Mouse (Mus musculus) thymus, adult 18-20 months (tissue): ENCODE measurements around the gene 9130019O22Rik.

Source experiments
- DNase-seq, 2 experiments: peaks; one replicate each; pipeline ENCODE4 v3.0.0; 2022; ENCODE audit warnings: mixed read lengths in 2 of 2

9130019O22Rik gene

DNA sequence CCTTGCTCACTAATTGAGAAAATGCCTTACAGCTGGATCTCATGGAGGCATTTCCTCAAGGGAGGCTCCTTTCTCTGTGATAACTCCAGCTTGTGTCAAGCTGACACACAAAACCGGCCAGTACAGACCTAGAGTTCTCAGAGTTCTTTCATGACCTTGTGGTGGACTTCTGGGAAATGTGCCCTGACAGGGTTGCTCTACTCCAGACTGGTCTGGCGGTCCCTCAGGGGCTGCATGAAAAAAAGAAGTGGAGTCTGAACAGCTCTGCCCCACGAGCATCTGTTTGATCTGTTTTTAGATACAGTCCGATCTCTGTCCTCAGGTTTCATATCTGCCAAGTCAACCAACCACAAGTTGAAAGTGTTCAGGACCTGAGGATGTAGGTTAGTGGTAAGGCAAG is 49.3 kb downstream of the 9130019O22Rik start:
- no peak for DNase-seq

DNA sequence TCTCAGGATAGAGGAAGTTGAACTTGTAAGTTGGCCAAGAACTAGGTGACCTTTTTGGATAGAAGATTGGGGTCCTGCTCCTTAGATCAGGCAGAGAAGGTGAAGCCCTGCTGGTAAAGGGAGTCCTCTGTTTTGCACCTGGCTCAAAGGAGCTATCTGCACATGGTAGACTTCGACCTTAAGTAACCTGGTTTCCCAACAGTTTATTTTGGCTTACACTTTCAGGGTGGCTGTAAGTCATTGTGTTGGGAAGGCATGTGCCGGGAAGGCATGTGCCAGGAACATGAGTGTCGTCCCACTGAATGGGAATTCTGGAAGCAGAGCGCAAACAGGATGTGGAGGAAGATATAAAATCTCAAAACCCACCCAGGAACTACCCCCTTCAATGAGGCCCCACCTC is 51.4 kb downstream of the 9130019O22Rik start:
- no peak for DNase-seq

DNA sequence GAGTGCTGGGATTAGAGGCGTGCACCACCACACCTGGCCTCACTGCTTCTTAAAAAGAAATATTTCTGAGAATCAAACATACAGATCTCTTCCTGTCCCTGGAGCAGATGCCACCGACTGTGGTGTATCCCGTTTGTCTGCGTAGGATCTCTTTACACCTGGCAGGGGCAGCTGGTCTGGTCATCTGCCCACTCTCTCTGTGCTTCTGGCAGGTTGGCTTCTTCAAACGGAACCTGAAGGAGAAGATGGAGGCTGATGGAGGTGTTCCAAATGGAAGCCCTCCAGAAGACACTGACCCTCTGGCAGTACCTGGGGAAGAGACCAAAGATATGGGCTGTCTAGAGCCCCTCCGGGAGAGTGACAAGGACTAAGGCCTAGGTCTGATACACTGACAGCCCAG is 53.7 kb downstream of the 9130019O22Rik start:
- DNase-seq = no peak
